Mouse (Mus musculus) C2C12 (cell line): Measurements from ENCODE around the gene Myo6. TPM values are rescaled to one million over a fixed set of nuclear protein-coding genes. Genes with fewer than 3 reads are reported as not detected.

Source experiments
- H3K27me3 ChIP-seq: one replicate; pipeline ENCODE4 v1.6.1; 2011; ENCODE audit not compliant: control insufficient read depth, insufficient read depth, insufficient read length
- H3K36me3 ChIP-seq: one replicate; pipeline ENCODE4 v1.6.1; 2011; ENCODE audit not compliant: control insufficient read depth, insufficient read depth
- H3K4me3 ChIP-seq: one replicate; pipeline ENCODE4 v1.5.1; 2011; ENCODE audit warnings: mild to moderate bottlenecking, control low read depth; ENCODE audit not compliant: poor library complexity, insufficient read depth, severe bottlenecking
- H3K79me2 ChIP-seq: one replicate; pipeline ENCODE4 v1.6.1; 2011; ENCODE audit not compliant: control insufficient read depth, insufficient read depth
- H3K79me3 ChIP-seq: one replicate; pipeline ENCODE4 v1.6.1; 2011; ENCODE audit warnings: low read depth, control low read depth
- H3ac ChIP-seq: one replicate; pipeline ENCODE3; 2011; ENCODE audit warnings: low read depth; ENCODE audit not compliant: control insufficient read depth, insufficient read length
- CEBPB ChIP-seq: IDR thresholded peaks from one replicate; pipeline ENCODE4 v1.6.1; 2011; ENCODE audit warnings: low read depth, mild to moderate bottlenecking, control low read depth, moderate library complexity
- CTCF ChIP-seq: IDR thresholded peaks from one replicate; pipeline ENCODE4 v1.5.1; 2011; ENCODE audit not compliant: control insufficient read depth, insufficient read depth, insufficient read length
- FOSL1 ChIP-seq: IDR thresholded peaks from one replicate; pipeline ENCODE4 v1.8.0; 2011; ENCODE audit warnings: mild to moderate bottlenecking, low read length; ENCODE audit not compliant: poor library complexity, insufficient read depth, severe bottlenecking
- MAX ChIP-seq: IDR thresholded peaks from one replicate; pipeline ENCODE4 v1.6.1; 2011; ENCODE audit warnings: mild to moderate bottlenecking, control low read depth
- MYOD1 ChIP-seq: IDR thresholded peaks from one replicate; pipeline ENCODE4 v1.6.1; 2011; ENCODE audit warnings: low read depth; ENCODE audit not compliant: control insufficient read depth, insufficient read length
- MYOG ChIP-seq: IDR thresholded peaks from one replicate; pipeline ENCODE4 v1.6.1; 2011; ENCODE audit not compliant: control insufficient read depth, insufficient read length; ENCODE audit errors: extremely low read depth
- USF1 ChIP-seq: IDR thresholded peaks from one replicate; pipeline ENCODE4 v1.6.1; 2011; ENCODE audit warnings: low read depth, mild to moderate bottlenecking, control low read depth, moderate library complexity
- polyA plus RNA-seq: library from polyadenylated mRNA; unstranded; fragments of >200 nt; fragmentation: generic; extraction: Trizol; gene quantifications from one replicate; pipeline ENCODE4 v1.2.1, GENCODE M21; 2012; ENCODE audit warnings: missing spikeins

The Myo6 gene
- polyA plus RNA-seq, 1 experiment = 1.3 TPM

DNA sequence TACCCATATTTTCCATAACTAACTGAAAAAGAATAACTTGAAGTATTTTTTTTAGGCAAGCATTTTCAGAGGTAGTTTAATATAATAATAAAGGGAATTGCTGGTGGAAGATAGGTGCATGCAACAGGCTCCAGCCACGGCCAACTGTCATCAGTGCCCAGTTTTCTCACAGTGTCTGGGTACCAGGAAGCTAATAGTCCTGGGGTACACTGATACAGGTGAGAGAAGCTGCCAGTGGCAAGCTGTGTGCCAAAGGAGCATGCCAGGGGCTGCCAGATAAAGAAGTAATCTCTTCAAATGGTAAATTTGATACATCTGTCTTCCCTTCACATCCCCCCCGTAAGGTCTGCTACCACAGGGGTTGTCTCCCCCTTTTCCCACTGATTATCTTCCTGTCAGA is 48.6 kb downstream of the Myo6 start:
- Histone ChIP-seq H3K4me3 (no peak overlapping the region), H3K79me2 (no peaks in the 10 kb centered on the region), H3ac (no peak overlapping the region), H3K27me3 (no peaks in the 10 kb centered on the region), H3K79me3 (no peaks in the 10 kb centered on the region), H3K36me3 (no peaks in the 10 kb centered on the region)
- TF ChIP-seq CTCF (no peak), MAX (no peak), FOSL1 (no peak)

DNA sequence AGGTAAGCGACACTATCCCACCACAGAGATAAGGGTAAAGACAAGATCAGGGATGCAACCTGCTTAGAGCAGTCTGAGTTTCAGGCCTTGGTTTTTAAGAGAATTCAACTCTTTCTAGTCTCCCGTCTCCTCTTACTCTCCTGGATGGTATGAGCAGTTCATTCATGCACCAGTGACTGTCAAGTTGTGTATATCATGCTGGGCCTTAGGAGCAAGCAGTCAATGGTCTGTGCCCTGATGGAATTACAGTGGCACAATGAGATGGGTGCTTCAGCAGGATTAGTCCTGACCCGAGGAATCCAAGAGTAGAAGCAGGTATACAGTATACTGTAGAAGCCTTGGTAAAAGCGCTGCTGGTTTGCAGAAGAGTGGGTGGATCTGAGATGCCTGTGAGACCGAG is 50.7 kb downstream of the Myo6 start:
- TF ChIP-seq MAX (no peak), USF1 (no peak), FOSL1 (no peak), MYOD1 (no peak), CEBPB (no peak), MYOG (no peak), CTCF (no peak)
- no peaks in the 10 kb centered on the region for H3K79me2 ChIP-seq
- H3ac ChIP-seq = no peak overlapping the region
- H3K4me3 ChIP-seq = no peak overlapping the region
- no peaks in the 10 kb centered on the region for H3K36me3 ChIP-seq
- H3K79me3 ChIP-seq = no peaks in the 10 kb centered on the region
- H3K27me3 ChIP-seq = no peaks in the 10 kb centered on the region

DNA sequence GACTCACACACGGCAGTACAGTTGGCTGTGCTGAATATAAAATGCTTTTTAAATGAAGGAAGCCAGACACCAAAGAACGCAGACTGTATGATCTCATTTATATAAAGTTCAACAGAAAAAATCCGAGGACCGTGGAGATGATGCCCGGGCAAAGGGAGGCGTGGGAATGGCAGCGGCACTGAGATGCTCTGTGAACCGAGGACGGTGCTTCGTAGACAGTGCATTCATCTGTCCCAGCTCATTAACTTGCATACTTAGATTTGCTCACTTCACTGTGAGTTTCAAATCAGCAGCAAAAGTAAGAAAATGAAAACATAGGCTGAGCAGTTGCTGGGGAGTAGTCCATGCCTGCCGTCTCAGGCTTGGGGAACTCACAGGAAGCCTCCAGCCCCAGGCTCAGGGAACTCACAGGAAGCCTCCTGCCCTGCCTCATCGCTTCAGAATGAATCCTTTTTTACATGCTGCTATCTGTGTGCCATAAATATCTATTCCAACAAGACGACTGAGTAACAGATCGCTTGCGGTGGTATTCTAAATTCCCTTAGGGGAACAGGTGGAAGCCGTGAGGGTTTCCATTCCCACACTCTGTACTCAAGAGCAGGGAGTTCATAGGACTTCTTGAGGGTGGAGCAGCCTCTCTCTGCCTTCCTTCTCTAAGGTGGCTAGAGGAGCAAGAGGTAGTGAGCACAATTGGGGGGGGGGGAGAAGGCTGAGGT is 52.1 kb downstream of the Myo6 start:
- Histone ChIP-seq H3K4me3 (no peak overlapping the region), H3K27me3 (no peaks in the 10 kb centered on the region), H3ac (no peak overlapping the region), H3K36me3 (no peaks in the 10 kb centered on the region), H3K79me2 (no peaks in the 10 kb centered on the region), H3K79me3 (no peaks in the 10 kb centered on the region)
- TF ChIP-seq USF1 (no peak), CTCF (no peak), FOSL1 (no peak), CEBPB (no peak), MYOD1 (no peak), MYOG (no peak), MAX (no peak)

DNA sequence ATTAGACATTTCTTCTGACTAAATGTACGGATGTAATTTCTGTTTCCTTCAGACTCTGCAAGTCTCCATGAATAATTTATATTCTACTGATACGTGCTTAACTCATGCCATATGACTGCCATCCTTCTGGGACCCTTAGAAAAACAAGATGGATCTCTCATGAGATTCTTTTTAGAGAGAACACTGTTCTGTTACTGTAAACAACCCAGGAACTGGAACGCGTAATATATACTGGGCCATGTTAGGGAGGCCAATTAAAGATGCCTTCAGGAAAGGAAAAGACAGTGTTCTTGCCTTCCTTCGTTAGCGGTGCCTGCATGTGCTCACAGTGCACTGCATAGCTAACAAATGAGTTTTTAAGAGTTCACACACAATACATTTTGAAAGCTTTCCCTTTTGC is 53.9 kb downstream of the Myo6 start:
- Histone ChIP-seq H3K27me3 (no peaks in the 10 kb centered on the region), H3K36me3 (no peaks in the 10 kb centered on the region), H3K79me3 (no peaks in the 10 kb centered on the region), H3ac (no peak overlapping the region), H3K4me3 (no peak overlapping the region), H3K79me2 (no peaks in the 10 kb centered on the region)
- TF ChIP-seq MAX (no peak), FOSL1 (no peak), CEBPB (no peak), CTCF (no peak), USF1 (no peak), MYOG (no peak), MYOD1 (no peak)

DNA sequence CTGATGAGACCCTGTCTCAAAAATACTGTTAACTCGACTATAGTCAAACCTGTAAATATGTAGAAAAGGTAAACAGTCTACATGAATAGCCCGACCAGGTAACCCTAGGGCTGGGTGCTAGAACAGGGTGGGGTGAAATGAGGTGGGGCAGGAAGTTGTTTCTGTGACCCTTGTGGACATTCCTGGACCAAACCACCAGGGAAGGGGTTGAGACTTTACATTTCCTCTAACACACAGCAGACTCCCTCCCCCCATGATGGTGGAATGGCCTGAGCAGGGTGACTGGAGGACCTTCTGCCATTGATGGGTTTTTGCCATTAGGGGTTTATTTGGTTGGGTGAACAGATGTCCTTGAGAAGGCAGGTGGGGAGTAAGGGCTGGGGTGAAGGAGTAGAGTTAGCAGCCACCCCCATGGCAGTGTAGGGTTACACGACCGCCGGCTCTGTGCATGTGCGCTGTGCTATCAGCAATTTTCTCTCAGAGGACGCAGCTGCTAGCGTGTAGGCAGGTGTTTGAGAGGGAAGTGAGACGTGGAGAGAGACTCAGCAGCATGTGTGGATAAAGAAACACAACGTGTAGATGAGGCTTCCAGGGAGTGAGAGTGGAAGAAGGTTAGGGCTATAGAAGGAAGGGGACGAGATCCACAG is 59.3 kb downstream of the Myo6 start:
- no peaks in the 10 kb centered on the region for H3K36me3 ChIP-seq
- no peak overlapping the region for H3ac ChIP-seq
- H3K27me3 ChIP-seq = no peaks in the 10 kb centered on the region
- TF ChIP-seq CTCF (no peak), MAX (no peak), MYOG (no peak), USF1 (no peak), FOSL1 (no peak), CEBPB (no peak), MYOD1 (no peak)
- no peaks in the 10 kb centered on the region for H3K79me3 ChIP-seq
- H3K79me2 ChIP-seq = no peaks in the 10 kb centered on the region
- no peak overlapping the region for H3K4me3 ChIP-seq

DNA sequence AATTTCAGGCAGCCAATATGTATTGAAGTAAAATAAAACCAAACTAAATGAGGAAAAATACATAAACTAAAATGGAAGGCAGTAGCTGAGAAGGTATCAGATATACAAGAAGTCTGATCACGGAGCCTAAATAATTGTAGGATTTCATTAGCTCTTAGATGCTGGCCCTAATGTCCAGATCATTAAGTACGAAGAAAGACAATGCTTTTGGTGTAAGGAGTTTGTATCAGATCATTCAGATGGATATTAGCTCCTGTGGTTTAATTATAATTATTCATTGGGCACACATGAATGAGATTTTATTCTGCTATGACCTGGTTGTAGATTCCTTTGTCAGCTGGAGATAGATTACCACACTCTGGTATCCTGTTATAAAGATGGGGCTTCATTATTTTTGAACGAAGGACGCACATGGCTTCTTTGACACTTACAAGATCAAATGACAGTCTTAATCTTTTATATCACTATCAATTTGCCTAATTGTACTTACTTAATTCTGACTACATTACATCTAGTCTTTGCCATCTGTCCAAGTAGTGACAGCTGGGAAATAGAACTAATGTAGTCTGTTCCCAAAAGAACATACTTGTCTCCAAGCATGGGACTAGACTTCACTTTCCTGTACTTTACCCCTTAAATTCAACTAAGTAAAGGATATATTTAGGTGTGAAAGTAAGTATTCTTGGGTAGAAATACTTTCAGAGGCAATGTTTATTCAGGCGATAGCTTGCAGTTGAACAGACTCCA is 61.9 kb downstream of the Myo6 start:
- no peaks in the 10 kb centered on the region for H3K27me3 ChIP-seq

More for the DNA sequence above, 61.9 kb downstream of the Myo6 start:
- Histone ChIP-seq H3K4me3 (no peak overlapping the region), H3K36me3 (no peaks in the 10 kb centered on the region), H3K79me3 (no peaks in the 10 kb centered on the region), H3ac (no peak overlapping the region), H3K79me2 (no peaks in the 10 kb centered on the region)
- no peak for TF ChIP-seq CTCF
- no peak for TF ChIP-seq USF1
- TF ChIP-seq MYOD1 = no peak
- TF ChIP-seq CEBPB = no peak
- no peak for TF ChIP-seq MAX
- TF ChIP-seq FOSL1 = no peak
- TF ChIP-seq MYOG = no peak
